Mouse (Mus musculus) mature B cell (primary cell): Measurements from ENCODE around the gene Olfr1230.

ENCODE experiments used
- in situ Hi-C: fragments of 300-500 bp; cut with MboI; formaldehyde crosslinking; loops from 2 replicates; pipeline ENCODE4 v1.14.3; 2019

Gene Olfr1230

DNA sequence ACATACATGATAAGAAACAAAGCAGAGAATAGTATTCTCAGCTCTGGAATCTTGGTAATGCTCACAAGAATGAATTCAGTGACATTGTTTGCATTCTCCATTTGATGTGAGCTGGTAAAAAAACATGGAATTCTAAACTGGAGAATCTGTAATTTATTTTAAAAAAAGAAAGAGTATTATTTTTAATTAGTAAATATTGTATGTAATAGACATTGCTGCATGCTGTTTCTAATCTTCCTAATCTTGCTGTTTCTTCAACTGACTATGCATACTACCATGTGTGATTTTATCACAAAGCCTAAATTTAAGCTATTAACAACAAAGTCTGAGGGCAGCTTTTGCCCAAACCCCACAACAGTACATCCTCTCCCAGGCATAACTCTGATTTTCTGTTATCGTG, at the start of gene Olfr1230:
Olfr1230 (minus strand) TSS at position 101 of the 400 bp plus-strand sequence.
- in situ Hi-C loops = no loop called here

DNA sequence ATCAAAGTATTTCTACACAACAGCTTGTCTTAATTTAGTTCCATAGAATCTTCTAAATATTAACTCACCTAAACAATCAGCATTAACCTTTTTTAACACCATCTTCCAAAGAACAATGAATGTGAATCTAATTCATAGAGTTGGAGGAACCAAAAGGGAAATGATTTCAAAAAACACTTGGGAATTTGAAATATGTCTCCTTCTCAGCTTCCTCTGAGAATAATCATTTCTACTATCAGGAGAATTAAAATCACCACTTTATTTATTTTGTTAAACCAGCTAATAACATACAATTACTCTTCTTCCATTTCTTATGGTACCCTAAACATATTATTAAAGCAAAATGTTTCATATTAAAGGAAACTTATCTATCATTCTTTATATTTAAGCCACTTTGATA, 45.2 kb upstream of the Olfr1230 start, which contains the start of gene Olfr1233:
Olfr1233 (minus strand) TSS at position 101 of the 400 bp plus-strand sequence.
- in situ Hi-C loops = no loop called here

DNA sequence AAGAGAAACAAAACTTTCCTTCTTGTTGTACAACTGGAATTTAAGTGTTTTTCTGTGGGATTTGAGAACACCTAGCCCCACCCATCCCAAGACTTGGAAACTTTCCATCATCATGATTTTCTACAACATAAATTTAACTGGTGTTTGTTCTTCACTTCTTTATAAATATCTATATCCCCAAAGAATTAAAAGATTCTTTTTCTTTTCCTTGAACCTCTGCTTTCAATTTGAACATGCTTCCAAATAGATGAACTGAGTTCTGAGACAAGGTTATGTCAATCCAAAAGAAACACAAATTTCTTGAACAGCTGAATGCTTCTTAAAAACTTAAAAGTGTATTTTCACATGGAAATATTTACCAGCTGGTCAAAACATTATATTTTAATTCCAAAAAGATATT, 32.5 kb upstream of the Olfr1230 start, which contains the start of gene Olfr1232:
Olfr1232 (minus strand) TSS at position 101 of the 400 bp plus-strand sequence.
- in situ Hi-C loops = no loop called here

DNA sequence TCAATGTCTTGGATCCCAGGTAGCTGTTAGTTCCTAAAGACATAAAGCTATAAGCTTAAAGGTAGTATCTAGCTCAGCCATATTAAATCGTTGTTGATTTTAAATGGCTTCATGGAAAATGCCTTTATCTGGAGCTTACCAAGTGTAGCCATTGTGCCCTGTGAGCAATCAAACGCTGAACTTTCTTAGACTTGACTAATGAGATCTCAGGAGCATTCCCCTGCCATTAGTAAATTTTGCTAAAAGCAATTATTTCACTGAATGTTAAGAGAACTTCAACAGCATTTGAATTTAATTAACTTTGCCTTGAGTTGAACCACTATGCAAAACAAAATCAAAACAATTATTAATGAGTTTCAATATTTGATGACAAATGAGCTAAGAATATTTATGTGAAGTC, 9.9 kb upstream of the Olfr1230 start, which contains the start of gene Olfr1231:
Olfr1231 (minus strand) TSS at position 101 of the 400 bp plus-strand sequence.
- in situ Hi-C loops = no loop called here

DNA sequence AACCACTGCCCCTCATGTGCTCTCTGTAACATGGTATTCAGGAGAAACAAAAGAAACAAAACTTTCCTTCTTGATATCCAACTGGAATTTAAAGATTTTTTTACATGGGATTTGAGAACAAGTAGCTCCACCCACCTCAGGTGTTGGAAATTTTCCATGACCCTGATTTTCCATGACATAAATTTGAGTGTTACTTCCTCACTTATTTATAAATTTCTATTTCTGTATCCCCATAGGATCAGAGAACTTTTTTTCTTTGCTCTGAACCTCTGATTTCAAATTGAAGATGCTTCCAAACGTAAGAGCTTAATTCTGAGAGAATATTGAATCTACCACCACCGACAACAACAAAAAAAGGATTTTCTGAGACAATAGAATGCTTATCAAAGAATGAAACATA, 9.2 kb downstream of the Olfr1230 start, which contains the start of gene Olfr1229:
Olfr1229 (minus strand) TSS at position 101 of the 400 bp plus-strand sequence.
- in situ Hi-C loops = no loop called here

DNA sequence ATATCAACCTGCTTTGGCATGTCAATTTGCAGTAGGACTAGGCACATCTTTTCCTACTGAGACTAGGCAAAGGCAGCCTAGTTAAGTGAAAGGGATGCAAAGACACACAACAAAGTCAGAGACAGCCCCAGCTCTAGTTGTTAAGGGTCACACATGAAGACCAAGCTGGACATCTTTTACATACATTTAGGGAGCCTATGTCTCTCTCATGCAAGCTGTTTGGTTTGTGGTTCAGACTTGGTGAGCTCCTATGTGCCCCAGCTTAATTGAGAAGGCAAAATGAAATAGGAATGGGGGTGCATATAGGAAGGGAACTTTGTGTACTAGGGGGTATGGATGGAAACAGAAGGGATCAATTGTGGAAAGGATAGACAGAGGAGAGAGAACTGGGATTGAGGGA, 43.1 kb downstream of the Olfr1230 start, which contains the start of gene Olfr1228:
Olfr1228 (minus strand) TSS at position 101 of the 400 bp plus-strand sequence.
- in situ Hi-C loops = no loop called here
